8 mouse cellular contexts compared by ENCODE assay signal in genomic region chr19:32595506-32596286, GRCm38 (mm10). TPM values are rescaled to one million over a fixed set of nuclear protein-coding genes. Genes with fewer than 3 reads are reported as not detected.
DNase-seq lines count a peak whose midpoint lies in the region; ATAC-seq and TF ChIP-seq lines count a peak whose summit lies in the region.

TSS of gene Papss2 (plus strand) at chr19:32595790.

- peak within 1 kb of the TSS; percentile 59 for H3K4me3 ChIP-seq in layer of hippocampus, adult 2 months
- H3K4me3 ChIP-seq in embryonic facial prominence, embryonic 10.5 days = peak within 1 kb of the TSS; percentile 72
- peak within 1 kb of the TSS; percentile 72 for H3K4me3 ChIP-seq in intestine, postnatal 0 days (ENCODE audit: low read depth, low read length)
- H3K4me3 ChIP-seq in liver, embryonic 12.5 days = peak within 1 kb of the TSS; percentile 62

- peaks cover 56% of the 10 kb centered on the region for H3K27me3 ChIP-seq in embryonic facial prominence, embryonic 10.5 days (replicated peaks; ENCODE audit: low read depth, poor library complexity, severe bottlenecking)
- no peaks in the 10 kb centered on the region for H3K27me3 ChIP-seq in intestine, postnatal 0 days (replicated peaks; ENCODE audit: control insufficient read depth, insufficient read depth, low read length)
- H3K27me3 ChIP-seq in liver, embryonic 12.5 days (replicated peaks) = peaks cover 52% of the 10 kb centered on the region
- no peaks in the 10 kb centered on the region for H3K27me3 ChIP-seq in splenic B cell, adult 2 months (ENCODE audit: control insufficient read depth, insufficient read depth, low read length, poor library complexity, severe bottlenecking)

- peak within 1 kb of the TSS; percentile 88 for H3K4me2 ChIP-seq in intestine, postnatal 0 days (replicated peaks; ENCODE audit: low read depth)
- peak within 1 kb of the TSS; percentile 84 for H3K4me2 ChIP-seq in liver, embryonic 12.5 days

- peaks cover 9% of the 10 kb centered on the region for H3K4me1 ChIP-seq in embryonic facial prominence, embryonic 10.5 days
- H3K4me1 ChIP-seq in intestine, postnatal 0 days (replicated peaks; ENCODE audit: control insufficient read depth, insufficient read depth, low read length) = no peaks in the 10 kb centered on the region
- H3K4me1 ChIP-seq in liver, embryonic 12.5 days = peaks cover 12% of the 10 kb centered on the region; the same call in 1 of the 2 replicates

- whole genome bisulfite sequencing in embryonic facial prominence, embryonic 10.5 days = under 1% methylated on average over 64 of the region's 64 CpGs
- WGBS in intestine, postnatal 0 days = under 1% methylated on average over 51 of the region's 64 CpGs
- WGBS in liver, embryonic 12.5 days (ENCODE audit: insufficient replicate concordance) = under 1% methylated on average over 57 of the region's 64 CpGs

- no peaks in the 10 kb centered on the region for H3K36me3 ChIP-seq in embryonic facial prominence, embryonic 10.5 days (replicated peaks)
- no peaks in the 10 kb centered on the region for H3K36me3 ChIP-seq in intestine, postnatal 0 days (ENCODE audit: control insufficient read depth, insufficient read depth)
- no peaks in the 10 kb centered on the region for H3K36me3 ChIP-seq in liver, embryonic 12.5 days
- no peaks in the 10 kb centered on the region for H3K36me3 ChIP-seq in splenic B cell, adult 2 months (ENCODE audit: control insufficient read depth, insufficient read depth, low read length, poor library complexity, severe bottlenecking)

- peak in 1 of 2 experiments; percentile 11 for DNase-seq in layer of hippocampus, adult 2 months (ENCODE audit: low spot score in 2 of 2)
- DNase-seq in layer of hippocampus, adult 9-10 months (ENCODE audit: low spot score) = no peak
- peak; percentile 64 for DNase-seq in embryonic facial prominence, embryonic 10.5 days (ENCODE audit: low spot score)
- DNase-seq in heart, adult 18-20 months = peak; percentile 80 to 89
- peak; percentile 26 to 39 for DNase-seq in monocyte, adult 2 months (ENCODE audit: low read depth in 1 of 2, low spot score in 2 of 2)
- peak; percentile 13 for DNase-seq in splenic B cell, adult 2 months (ENCODE audit: low read depth, low spot score)

- peak; percentile 83 for ATAC-seq in intestine, postnatal 0 days
- ATAC-seq in liver, embryonic 12.5 days = peak; percentile 68

- TF ChIP-seq CTCF in layer of hippocampus, adult 2 months (conservative IDR thresholded peaks at IDR 0.05) = no peak
- TF ChIP-seq CTCF in intestine, postnatal 0 days (IDR thresholded peaks at IDR 0.05; ENCODE audit: low read depth) = no peak

- H3K27ac ChIP-seq in layer of hippocampus, adult 2 months = no peak within 1 kb of the TSS
- H3K27ac ChIP-seq in embryonic facial prominence, embryonic 10.5 days (replicated peaks) = peak within 1 kb of the TSS; percentile 67
- no peak within 1 kb of the TSS for H3K27ac ChIP-seq in intestine, postnatal 0 days (ENCODE audit: low read depth, low read length)
- no peak within 1 kb of the TSS for H3K27ac ChIP-seq in liver, embryonic 12.5 days

- peak within 1 kb of the TSS; percentile 72 for H3K9ac ChIP-seq in intestine, postnatal 0 days (ENCODE audit: low read depth, low read length)
- peak within 1 kb of the TSS; percentile 59 for H3K9ac ChIP-seq in liver, embryonic 12.5 days

- no peaks in the 10 kb centered on the region for H3K9me3 ChIP-seq in embryonic facial prominence, embryonic 10.5 days
- no peaks in the 10 kb centered on the region for H3K9me3 ChIP-seq in intestine, postnatal 0 days (ENCODE audit: control insufficient read depth)
- H3K9me3 ChIP-seq in liver, embryonic 12.5 days (replicated peaks) = no peaks in the 10 kb centered on the region

RNA-seq across cellular contexts. Expression of gene Papss2, which starts in this region (rescaled TPM):
- total RNA-seq in layer of hippocampus, adult 2 months (2021) = 10 to 100 TPM; 14.7 to 15.1 TPM
- polyA plus RNA-seq in embryonic facial prominence, embryonic 10.5 days (2016; fragmentation: Nextera tagmentation; extraction: Ambion mirVana) = 1.6 and 3.1 TPM in 2 replicates
- total RNA-seq in heart, adult 18-20 months (2021) = 10 to 100 TPM; 13.1 to 15.2 TPM
- polyA plus RNA-seq in intestine, postnatal 0 days (2015; fragmentation: Nextera tagmentation; extraction: Ambion mirVana) = 27.6 and 34.7 TPM in 2 replicates
- 2.0 and 3.1 TPM in 2 replicates for polyA plus RNA-seq in liver, embryonic 12.5 days (2016; fragmentation: Nextera tagmentation; extraction: Ambion mirVana)
